Mouse (Mus musculus) layer of hippocampus, adult 9-10 months (tissue): Measurements from ENCODE around the gene Lamtor1.
A peak's percentile ranks its signal among the peaks of the same experiment; 100 is the strongest.
"Not testable (repeated sequence)": the region's sequence is repeated elsewhere in the genome, so short reads cannot be mapped to it uniquely, and the experiment has no call there.

Experiments
- DNase-seq: peaks from one replicate; pipeline ENCODE4 v3.0.0; 2022; ENCODE audit warnings: low spot score

Gene Lamtor1

DNA sequence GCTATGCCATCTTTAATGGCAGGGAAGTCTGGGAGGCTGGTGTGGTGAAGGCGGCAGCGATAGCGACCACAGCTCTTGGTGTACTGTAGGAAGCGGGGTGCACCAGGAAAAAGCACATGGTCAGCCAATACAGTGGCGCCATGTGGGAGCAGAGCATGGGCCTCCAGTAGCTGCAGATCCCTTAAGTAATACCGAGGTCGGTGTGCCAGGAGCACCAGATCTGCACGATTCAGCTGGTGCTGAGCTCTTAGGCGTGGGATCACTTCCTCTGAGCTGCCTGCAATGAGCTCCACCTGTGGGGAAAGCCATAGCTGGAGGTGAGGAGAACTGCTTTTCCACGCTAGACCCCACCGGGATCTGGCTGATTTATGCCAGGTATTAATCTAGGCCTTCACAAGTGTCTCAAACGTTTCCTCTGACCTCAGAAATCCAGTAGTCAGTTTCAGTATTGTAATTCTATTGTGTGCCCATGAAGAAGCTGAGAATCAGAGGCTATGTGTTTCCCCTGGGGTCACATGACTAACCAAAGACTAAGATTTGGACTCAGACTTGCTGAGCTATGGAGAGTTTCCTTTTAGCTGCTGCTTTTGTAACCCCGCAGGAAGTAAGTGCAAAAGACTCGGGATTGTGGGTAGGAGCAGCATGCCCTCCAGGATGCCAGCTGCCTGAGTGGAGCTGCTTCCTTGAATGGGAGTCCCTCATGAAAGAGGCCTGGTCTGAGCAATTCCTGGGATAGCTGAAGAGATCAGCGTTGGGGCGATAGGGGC, 5.2 kb upstream of the Lamtor1 start:
- DNase-seq = no peak

GRCm38 (mm10) chr7:101901969-101902368, 3.7 kb upstream of the Lamtor1 start:
- no peak for DNase-seq

GRCm38 (mm10) chr7:101902846-101903245, 2.9 kb upstream of the Lamtor1 start:
- no peak for DNase-seq

- no peak for DNase-seq
These were observed 580 bp downstream of the Lamtor1 start, which contains the start of gene Tomt for GRCm38 (mm10) chr7:101906287-101906681. TSS of gene Tomt (minus strand) at chr7:101906359.

- DNase-seq = no peak
These were observed 992 bp downstream of the Lamtor1 start for GRCm38 (mm10) chr7:101906696-101907095.

GRCm38 (mm10) chr7:101908367-101908766, 2.7 kb downstream of the Lamtor1 start:
- no peak for DNase-seq

DNA sequence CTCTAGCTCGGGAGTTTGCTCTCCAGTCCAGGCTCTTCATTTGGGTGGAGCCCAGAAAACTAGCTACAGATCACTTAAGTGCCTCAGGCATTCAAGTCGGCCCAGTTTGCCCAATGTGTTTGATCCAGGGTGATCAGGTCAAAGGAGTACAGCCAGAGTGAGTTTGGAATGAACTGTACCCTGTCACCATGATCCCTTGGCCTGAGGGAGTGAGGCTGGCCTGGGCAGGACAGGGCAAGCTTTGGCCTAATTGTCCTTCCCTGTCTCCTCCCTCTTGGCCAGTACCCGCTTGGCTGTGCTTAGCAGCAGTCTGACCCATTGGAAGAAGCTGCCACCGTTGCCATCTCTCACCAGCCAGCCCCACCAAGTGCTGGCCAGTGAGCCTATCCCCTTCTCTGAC, 4.4 kb downstream of the Lamtor1 start:
- no peak for DNase-seq

- DNase-seq = no peak
These were observed 6.3 kb downstream of the Lamtor1 start for GRCm38 (mm10) chr7:101911982-101912381.

GRCm38 (mm10) chr7:101918071-101918470, 12.4 kb downstream of the Lamtor1 start:
- DNase-seq = no peak

DNA sequence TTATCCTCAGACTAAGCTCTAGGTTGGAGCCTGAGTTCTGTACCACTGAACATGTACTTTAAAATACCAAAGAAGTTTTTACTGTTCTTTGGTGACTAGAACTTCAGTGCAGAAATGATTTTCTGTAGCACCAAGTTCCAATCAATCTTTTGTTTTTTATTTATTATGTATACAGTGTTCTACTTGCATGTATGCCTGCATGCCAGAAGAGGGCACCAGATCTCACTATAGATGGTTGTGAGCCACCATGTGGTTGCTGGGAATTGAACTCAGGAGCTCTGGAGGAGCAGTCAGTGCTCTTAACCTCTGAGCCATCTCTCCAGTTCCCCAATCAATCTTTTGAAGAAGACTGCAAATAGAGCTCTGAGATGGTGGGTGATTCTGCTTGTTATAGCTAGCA, 20.2 kb downstream of the Lamtor1 start:
- DNase-seq = not testable (repeated sequence)

DNA sequence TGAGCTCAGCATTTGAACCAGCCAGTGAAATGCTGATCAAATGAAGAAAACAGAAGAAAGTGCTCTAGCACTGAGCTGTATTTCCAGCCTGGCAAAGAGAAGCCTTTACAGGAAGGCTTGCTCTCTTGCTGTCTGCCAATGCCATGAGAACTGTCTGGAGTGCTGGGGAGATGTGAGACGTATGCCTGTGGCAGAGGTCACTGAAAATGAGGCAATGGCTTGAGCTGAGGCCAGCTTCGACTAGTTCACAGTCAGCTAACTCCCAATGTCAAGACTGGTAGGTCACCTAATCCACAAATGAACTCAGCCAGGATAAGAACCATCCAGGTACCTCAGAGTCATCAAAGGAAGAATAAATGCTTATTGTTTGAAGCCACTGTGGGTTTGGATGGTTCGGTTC, 22.4 kb downstream of the Lamtor1 start:
- DNase-seq = no peak

DNA sequence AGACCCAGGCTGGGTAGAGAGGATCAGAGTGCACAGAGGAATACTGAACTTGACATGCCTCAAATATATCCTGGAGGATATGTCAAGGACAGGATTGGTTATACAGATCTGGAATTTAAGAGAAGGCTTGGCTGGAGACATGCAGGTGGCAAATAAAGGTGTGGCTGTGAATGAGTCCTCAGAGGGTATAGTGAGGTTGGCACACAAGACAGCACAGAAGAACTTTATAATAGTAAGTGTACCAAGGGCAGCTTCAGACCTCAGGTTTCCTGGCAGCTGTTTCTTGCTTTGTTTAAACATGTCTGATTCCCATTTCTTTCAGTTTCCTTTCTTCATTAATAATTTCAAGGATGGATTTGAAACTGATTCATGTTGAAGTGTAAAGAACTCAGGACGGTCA, 26.8 kb downstream of the Lamtor1 start:
- no peak for DNase-seq

DNA sequence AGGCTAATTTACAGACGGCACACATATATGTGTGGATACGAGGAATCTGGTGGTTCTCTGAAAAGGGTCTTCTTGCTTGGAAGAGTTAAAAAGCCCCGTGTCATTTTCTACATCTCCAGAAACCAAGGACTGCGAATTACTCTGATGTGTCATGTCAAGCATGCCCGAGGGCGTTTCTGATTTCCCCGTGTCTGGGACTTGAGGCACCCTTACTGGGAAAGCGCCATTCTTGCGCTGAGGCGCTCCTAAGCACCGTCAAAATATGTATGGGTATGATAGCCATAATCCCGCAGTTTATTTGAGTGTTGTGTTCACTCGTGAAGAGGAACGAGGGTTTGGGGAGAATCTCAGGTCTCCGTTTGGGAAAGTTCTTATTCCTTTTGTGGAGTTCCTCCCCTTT, 27.6 kb downstream of the Lamtor1 start:
- DNase-seq = no peak

DNA sequence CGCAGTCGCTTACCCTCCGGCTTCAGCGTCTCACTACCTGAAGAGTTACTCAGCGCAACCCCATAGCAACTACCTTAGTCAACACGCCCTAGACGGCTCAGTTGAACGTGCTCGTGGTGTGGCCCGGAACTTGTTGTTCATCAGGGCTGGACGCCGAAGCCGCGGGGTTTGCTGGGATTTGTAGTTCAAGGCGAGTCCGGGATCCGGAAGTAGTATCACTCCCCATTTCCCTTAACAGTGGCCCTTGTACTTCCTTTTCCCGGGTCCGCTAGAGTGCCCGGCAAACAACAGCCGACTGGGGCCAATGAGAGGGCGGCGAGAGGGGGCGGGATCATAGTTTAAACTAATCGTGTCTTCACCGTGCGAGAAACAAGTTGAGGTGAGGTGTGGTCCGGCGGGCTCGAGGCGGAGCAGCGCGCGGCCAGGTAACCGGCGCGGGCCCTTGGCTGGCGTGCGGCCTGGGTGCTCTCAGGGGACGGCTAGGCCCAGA, 28.1 kb downstream of the Lamtor1 start, which contains the start of the genes Lrrc51 and Numa1:
Gene Lrrc51 (minus strand): TSS at position 145 of the 490 bp plus-strand sequence.
Gene Numa1 (plus strand): TSS at position 361 of the 490 bp plus-strand sequence.
- DNase-seq = peak; percentile 96

- DNase-seq = no peak
These were observed 30.3 kb downstream of the Lamtor1 start for GRCm38 (mm10) chr7:101935957-101936356.

DNA sequence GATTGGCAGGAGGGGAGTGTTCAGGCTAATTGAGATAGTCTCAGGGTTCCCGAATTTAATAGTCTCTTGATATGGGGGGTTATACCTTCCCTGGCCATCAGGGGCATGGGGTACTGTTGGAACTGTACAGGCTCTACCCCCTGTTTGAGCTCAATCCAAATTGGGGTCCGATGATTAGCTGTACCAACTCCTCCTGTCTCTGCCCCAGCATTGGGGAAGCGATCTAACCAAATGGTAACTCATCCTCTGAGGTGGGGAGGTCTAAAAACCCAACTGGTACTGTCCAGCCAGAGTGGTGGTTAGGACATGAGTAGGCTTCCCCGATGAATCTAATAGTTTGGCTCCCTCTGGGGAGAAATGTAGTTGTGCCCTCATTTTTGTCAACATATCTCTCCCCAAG, 31.3 kb downstream of the Lamtor1 start:
- DNase-seq = no peak

- DNase-seq = peak; percentile 20
These were observed 31.9 kb downstream of the Lamtor1 start for GRCm38 (mm10) chr7:101937569-101937968.

GRCm38 (mm10) chr7:101938348-101938747, 32.6 kb downstream of the Lamtor1 start:
- DNase-seq = no peak

GRCm38 (mm10) chr7:101939758-101940157, 34.1 kb downstream of the Lamtor1 start:
- no peak for DNase-seq

- DNase-seq = not testable (repeated sequence)
These were observed 43.3 kb downstream of the Lamtor1 start for GRCm38 (mm10) chr7:101949008-101949407.

GRCm38 (mm10) chr7:101951648-101952047, 45.9 kb downstream of the Lamtor1 start:
- no peak for DNase-seq

DNA sequence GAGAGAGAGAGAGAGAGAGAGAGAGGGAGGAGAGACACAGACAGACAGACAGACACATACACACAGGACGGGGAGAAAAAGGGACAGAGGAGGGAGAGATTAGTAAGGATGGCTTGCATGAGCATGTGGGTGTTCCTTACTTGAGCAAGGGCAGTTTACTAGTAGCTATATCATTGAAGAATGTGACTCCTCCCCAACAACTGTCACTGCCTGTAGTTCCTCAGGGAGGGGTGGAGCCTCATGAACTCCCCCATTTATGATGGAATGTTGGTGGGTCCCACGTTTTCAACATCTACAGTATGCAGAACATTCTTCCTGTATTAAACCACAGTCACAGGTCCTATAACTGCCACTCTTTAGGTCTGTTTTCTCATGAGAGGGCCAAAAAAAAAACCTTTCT, 46.4 kb downstream of the Lamtor1 start:
- DNase-seq = no peak

GRCm38 (mm10) chr7:101954163-101954562, 48.5 kb downstream of the Lamtor1 start:
- DNase-seq = no peak

GRCm38 (mm10) chr7:101955276-101955675, 49.6 kb downstream of the Lamtor1 start:
- no peak for DNase-seq
